Mouse (Mus musculus): ENCODE results near the gene Syap1.
A peak's percentile ranks its signal among the peaks of the same experiment; 100 is the strongest.

Gene Syap1

GRCm38 (mm10) chrX:162887931-162888511, at the start of gene Syap1:
TSS of gene Syap1 (minus strand) at chrX:162888447.
- peak; percentile 81 for DNase-seq (ENCODE audit: low read depth)

GRCm38 (mm10) chrX:162931467-162931866, 43.2 kb upstream of the Syap1 start:
- DNase-seq (ENCODE audit: low read depth): no peak

GRCm38 (mm10) chrX:162921487-162922125, 33.4 kb upstream of the Syap1 start:
- DNase-seq (ENCODE audit: low read depth): no peak

GRCm38 (mm10) chrX:162915697-162916096, 27.4 kb upstream of the Syap1 start:
- peak; percentile 69 for DNase-seq (ENCODE audit: low read depth)

GRCm38 (mm10) chrX:162913651-162914050, 25.4 kb upstream of the Syap1 start:
- no peak for DNase-seq (ENCODE audit: low read depth)

- DNase-seq (ENCODE audit: low read depth): no peak
Observed at GRCm38 (mm10) chrX:162907554-162907953, 19.3 kb upstream of the Syap1 start.

- peak; percentile 53 for DNase-seq (ENCODE audit: low read depth)
Observed at GRCm38 (mm10) chrX:162902040-162902734, 13.9 kb upstream of the Syap1 start.

GRCm38 (mm10) chrX:162901371-162902039, 13.3 kb upstream of the Syap1 start:
- DNase-seq (ENCODE audit: low read depth): peak; percentile 84

GRCm38 (mm10) chrX:162900938-162901337, 12.7 kb upstream of the Syap1 start, which contains the start of gene Ctps2:
TSS of gene Ctps2 (plus strand) at chrX:162901238.
- DNase-seq (ENCODE audit: low read depth): no peak

- peak; percentile 19 for DNase-seq (ENCODE audit: low read depth)
Observed at GRCm38 (mm10) chrX:162888575-162889223, 452 bp upstream of the Syap1 start.

GRCm38 (mm10) chrX:162878236-162878635, 10.0 kb downstream of the Syap1 start:
- DNase-seq (ENCODE audit: low read depth): no peak

GRCm38 (mm10) chrX:162873761-162874160, 14.5 kb downstream of the Syap1 start:
- DNase-seq (ENCODE audit: low read depth): no peak

- peak; percentile 34 for DNase-seq (ENCODE audit: low read depth)
Observed at GRCm38 (mm10) chrX:162871734-162872517, 16.3 kb downstream of the Syap1 start.

- no peak for DNase-seq (ENCODE audit: low read depth)
Observed at GRCm38 (mm10) chrX:162868294-162868965, 19.8 kb downstream of the Syap1 start.

- DNase-seq (ENCODE audit: low read depth): peak; percentile 66
Observed at GRCm38 (mm10) chrX:162848682-162849081, 39.6 kb downstream of the Syap1 start.

GRCm38 (mm10) chrX:162845531-162845930, 42.7 kb downstream of the Syap1 start:
- no peak for DNase-seq (ENCODE audit: low read depth)

GRCm38 (mm10) chrX:162844447-162845100, 43.7 kb downstream of the Syap1 start:
- no peak for DNase-seq (ENCODE audit: low read depth)

- DNase-seq (ENCODE audit: low read depth): no peak
Observed at GRCm38 (mm10) chrX:162832101-162832500, 56.1 kb downstream of the Syap1 start.

- no peak for DNase-seq (ENCODE audit: low read depth)
Observed at GRCm38 (mm10) chrX:162831542-162831941, 56.7 kb downstream of the Syap1 start.

- DNase-seq (ENCODE audit: low read depth): no peak
Observed at GRCm38 (mm10) chrX:162831036-162831435, 57.2 kb downstream of the Syap1 start.

All from 416B (cell line).